Mouse (Mus musculus): ENCODE results near the gene Hist1h2ad.
"Not testable (repeated sequence)": the region's sequence is repeated elsewhere in the genome, so short reads cannot be mapped to it uniquely, and the experiment has no call there.

Hist1h2ad gene

GRCm38 (mm10) chr13:23586099-23586939 is 12.1 kb downstream of the Hist1h2ad start:
- no peak for DNase-seq

- no peak for DNase-seq
Observed at GRCm38 (mm10) chr13:23586940-23587225, 12.7 kb downstream of the Hist1h2ad start.

GRCm38 (mm10) chr13:23591206-23591605 is 17.0 kb downstream of the Hist1h2ad start:
- no peak for DNase-seq

- not testable (repeated sequence) for DNase-seq
Observed at GRCm38 (mm10) chr13:23591886-23592285, 17.7 kb downstream of the Hist1h2ad start.

GRCm38 (mm10) chr13:23592614-23593013 is 18.4 kb downstream of the Hist1h2ad start:
- DNase-seq, result peak; percentile 56

GRCm38 (mm10) chr13:23593051-23593770 is 19.0 kb downstream of the Hist1h2ad start:
- DNase-seq, result no peak

GRCm38 (mm10) chr13:23595185-23595584 is 21.0 kb downstream of the Hist1h2ad start:
- no peak for DNase-seq

- no peak for DNase-seq
Observed at GRCm38 (mm10) chr13:23595622-23596372, 21.6 kb downstream of the Hist1h2ad start.

GRCm38 (mm10) chr13:23597957-23598356 is 23.8 kb downstream of the Hist1h2ad start:
- peak; percentile 65 for DNase-seq

- no peak for DNase-seq
Observed at GRCm38 (mm10) chr13:23603182-23603699, 29.1 kb downstream of the Hist1h2ad start.

GRCm38 (mm10) chr13:23604452-23604851 is 30.3 kb downstream of the Hist1h2ad start:
- DNase-seq, result no peak

GRCm38 (mm10) chr13:23605052-23605451 is 30.9 kb downstream of the Hist1h2ad start:
- DNase-seq, result no peak

GRCm38 (mm10) chr13:23609209-23609608 is 35.0 kb downstream of the Hist1h2ad start:
- no peak for DNase-seq

- DNase-seq, result no peak
Observed at GRCm38 (mm10) chr13:23609844-23610243, 35.7 kb downstream of the Hist1h2ad start.

GRCm38 (mm10) chr13:23610393-23610792 is 36.2 kb downstream of the Hist1h2ad start:
- no peak for DNase-seq

GRCm38 (mm10) chr13:23611638-23612037 is 37.5 kb downstream of the Hist1h2ad start:
- DNase-seq, result no peak

GRCm38 (mm10) chr13:23620056-23620732 is 46.0 kb downstream of the Hist1h2ad start:
- peak; percentile 9 for DNase-seq

GRCm38 (mm10) chr13:23620733-23621531 is 46.8 kb downstream of the Hist1h2ad start, which contains the start of gene Hist1h2be:
TSS of gene Hist1h2be (minus strand) at chr13:23621124.
- DNase-seq, result peak; percentile 68

- DNase-seq, result peak; percentile 46
Observed at GRCm38 (mm10) chr13:23621532-23622174, 47.5 kb downstream of the Hist1h2ad start.

GRCm38 (mm10) chr13:23622175-23622671 is 48.0 kb downstream of the Hist1h2ad start, which contains the start of gene Hist1h1e:
TSS of gene Hist1h1e (minus strand) at chr13:23622558.
- peak; percentile 88 for DNase-seq
